Mouse (Mus musculus): ENCODE measurements around the gene Cldn4. TPM values are rescaled to one million over a fixed set of nuclear protein-coding genes. Genes with fewer than 3 reads are reported as not detected.
"Not testable (repeated sequence)": the region's sequence is repeated elsewhere in the genome, so short reads cannot be mapped to it uniquely, and the experiment has no call there.

Gene Cldn4
- total RNA-seq, 2 experiments from 2014 or later, result not detected

DNA sequence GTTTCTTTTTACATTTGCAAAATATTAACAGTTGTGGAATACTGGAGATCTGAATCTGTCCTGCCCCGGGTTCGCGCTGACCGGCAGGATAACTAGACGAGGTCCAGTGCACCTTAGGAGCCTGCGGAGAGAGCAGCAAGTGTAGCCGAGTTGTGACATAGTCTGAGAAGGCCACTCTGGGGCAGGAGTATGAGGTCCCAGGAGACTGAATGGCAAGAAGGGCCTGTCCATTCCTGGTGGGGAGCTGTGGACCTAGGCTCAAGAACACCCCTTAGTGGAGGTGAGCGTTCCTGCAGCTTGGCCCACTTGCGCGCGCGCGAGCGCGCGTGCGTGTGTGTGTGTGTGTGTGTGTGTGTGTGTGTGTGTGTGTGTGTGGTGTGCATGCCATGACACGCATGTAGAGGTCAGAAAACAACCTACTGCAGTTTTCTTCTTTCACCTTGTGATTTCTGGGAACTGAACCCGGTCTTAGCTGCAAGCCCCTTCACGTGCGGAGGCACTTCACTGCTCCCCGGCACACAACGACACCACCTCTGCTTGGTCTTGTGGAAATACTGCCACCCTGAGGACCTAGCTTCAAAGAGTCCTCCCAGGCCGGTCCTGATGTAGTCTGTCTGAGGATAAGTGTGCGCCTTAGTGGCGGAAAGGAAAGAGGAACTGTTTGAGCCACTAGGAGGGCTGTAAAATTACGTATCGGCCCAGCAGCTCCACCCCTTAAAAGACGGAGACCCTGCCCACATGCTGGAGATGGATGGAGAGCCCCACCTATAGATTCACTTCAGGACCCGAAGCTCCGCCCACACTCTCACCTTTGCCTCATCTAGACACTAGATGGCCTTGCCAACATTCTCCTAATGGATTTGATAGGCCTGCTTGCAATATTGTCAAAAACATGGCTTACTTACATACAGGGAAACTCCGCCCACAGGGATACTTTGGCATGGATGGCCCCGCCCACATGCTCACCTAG, 19.4 kb upstream of the Cldn4 start:
- intact Hi-C loops (cut with DNase I), result loop anchor here (1.0 to 5.0 kb wide), 2 partner anchors 34 to 59 kb away; partner anchors contain the start of gene Mettl27
- peak; percentile 15 to 55 for DNase-seq (ENCODE audit: low spot score in 2 of 2)

DNA sequence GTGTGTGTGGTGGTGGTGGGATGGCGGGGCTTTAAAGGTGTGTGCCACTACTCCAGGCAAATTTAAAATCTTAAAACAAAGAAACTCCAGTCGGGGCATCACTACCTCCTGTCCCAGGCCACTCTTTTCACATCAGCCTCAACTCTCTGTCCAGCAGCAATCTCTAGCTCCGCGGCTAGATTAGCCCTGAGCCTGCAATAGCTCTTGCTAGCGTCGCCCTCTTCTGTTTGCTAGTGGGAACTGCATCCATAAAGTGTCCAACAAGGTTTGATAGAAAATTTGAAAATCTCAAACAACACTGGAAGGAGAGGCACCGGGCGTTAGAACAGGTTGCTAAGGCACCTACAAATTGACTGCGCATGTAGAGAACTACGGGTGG, 18.7 kb upstream of the Cldn4 start:
- peak; percentile 81 to 84 for DNase-seq (ENCODE audit: low spot score in 2 of 2)
- intact Hi-C loops (cut with DNase I), result loop anchor here (1.0 to 5.0 kb wide), 2 partner anchors 33 to 58 kb away; partner anchors contain the start of gene Mettl27

DNA sequence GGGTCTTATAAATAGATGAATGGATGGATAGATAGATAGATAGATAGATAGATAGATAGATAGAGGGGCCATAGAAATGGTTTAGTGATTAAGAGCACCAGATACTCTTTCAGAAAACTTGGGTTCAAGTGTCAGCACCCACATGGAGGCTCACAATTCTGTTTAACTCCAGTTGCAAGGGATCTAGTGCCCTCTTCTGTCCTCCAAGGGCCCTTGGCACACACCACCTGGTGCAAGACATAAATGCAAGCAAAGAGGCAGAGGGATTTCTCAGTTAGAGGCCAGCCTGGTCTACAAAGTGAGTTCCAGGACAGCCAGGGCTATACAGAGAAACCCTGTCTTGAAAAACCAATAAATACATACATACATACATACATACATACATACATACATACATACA, 17.9 kb upstream of the Cldn4 start:
- intact Hi-C loops (cut with DNase I), result loop anchor here (1.0 to 5.0 kb wide), 2 partner anchors 32 to 57 kb away; partner anchors contain the start of gene Mettl27
- not testable (repeated sequence) for DNase-seq (ENCODE audit: low spot score in 2 of 2)

DNA sequence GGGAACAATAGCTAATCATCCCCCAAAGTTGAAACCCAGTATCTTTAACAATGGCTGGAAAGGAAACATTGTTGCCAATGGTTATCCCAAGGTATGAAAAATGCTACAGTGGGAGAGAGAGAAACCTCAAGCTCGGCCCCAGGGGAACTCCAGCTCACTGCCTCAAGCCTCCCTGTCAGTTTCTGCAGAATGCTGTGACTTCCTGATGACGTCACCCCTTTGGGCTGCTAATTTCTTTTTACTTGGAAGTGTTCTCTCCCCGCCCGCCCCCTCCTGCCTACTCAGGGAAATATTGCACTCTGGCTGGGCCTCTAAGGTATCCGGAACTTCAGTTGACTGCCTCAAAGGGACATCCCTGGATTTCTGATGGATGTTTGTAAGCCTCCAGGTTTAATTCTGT, 16.8 kb upstream of the Cldn4 start:
- peak; percentile 11 to 20 for DNase-seq (ENCODE audit: low spot score in 2 of 2)
- intact Hi-C loops (cut with DNase I), result no loop called here

DNA sequence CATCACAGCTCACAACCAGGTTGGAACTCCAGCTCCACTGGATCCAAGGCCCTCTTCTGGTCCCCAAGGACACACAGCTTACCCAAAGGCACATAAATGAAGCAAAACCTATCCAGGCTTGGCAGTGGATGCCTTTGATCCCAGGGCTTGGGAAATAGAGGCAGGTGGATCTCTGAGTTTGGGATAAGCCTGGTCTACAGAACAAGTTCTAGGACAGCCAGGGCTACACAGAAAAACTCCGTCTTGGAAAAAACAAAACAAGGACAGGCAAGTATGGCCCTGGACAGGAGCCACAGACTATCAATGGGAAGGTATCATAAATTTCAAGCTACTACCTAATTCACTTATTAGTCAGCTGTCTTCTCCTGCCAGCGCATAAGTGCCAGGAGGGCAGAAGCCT, 14.8 kb upstream of the Cldn4 start:
- DNase-seq (ENCODE audit: low spot score in 2 of 2), result no peak
- intact Hi-C loops (cut with DNase I), result no loop called here

DNA sequence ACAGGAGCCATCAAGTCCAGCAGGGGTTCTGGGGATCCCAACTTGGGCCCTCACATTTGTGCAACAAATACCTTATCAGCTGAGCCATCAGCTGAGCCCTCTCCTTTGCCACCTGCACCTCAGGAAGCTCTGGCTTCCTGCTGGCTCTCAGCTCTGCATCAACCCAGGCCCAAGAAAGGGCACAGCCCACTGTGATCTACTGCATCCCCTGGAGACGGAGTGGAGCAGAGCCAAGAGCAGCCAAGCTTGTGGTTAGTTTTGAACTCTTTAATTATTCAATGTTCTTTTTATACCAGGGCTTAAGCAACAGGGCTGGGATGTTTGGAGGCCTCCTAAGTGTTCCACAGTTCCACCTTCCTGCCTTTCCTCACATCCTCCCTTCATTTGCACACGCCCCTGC, 13.7 kb upstream of the Cldn4 start:
- intact Hi-C loops (cut with DNase I), result no loop called here
- no peak for DNase-seq (ENCODE audit: low spot score in 2 of 2)

GRCm38 (mm10) chr5:134959114-134959513, 12.4 kb upstream of the Cldn4 start:
- DNase-seq (ENCODE audit: low spot score in 2 of 2), result peak; percentile 7 to 32
- intact Hi-C loops (cut with DNase I), result no loop called here

GRCm38 (mm10) chr5:134955491-134955890, 8.8 kb upstream of the Cldn4 start:
- no peak for DNase-seq (ENCODE audit: low spot score in 2 of 2)
- intact Hi-C loops (cut with DNase I), result no loop called here

GRCm38 (mm10) chr5:134951053-134951884, 4.5 kb upstream of the Cldn4 start:
- intact Hi-C loops (cut with DNase I), result no loop called here
- DNase-seq (ENCODE audit: low spot score in 2 of 2), result no peak

GRCm38 (mm10) chr5:134948085-134948439, 1.3 kb upstream of the Cldn4 start:
- intact Hi-C loops (cut with DNase I), result no loop called here
- no peak for DNase-seq (ENCODE audit: low spot score in 2 of 2)

GRCm38 (mm10) chr5:134947420-134948084, 818 bp upstream of the Cldn4 start:
- no peak for DNase-seq (ENCODE audit: low spot score in 2 of 2)
- intact Hi-C loops (cut with DNase I), result no loop called here

DNA sequence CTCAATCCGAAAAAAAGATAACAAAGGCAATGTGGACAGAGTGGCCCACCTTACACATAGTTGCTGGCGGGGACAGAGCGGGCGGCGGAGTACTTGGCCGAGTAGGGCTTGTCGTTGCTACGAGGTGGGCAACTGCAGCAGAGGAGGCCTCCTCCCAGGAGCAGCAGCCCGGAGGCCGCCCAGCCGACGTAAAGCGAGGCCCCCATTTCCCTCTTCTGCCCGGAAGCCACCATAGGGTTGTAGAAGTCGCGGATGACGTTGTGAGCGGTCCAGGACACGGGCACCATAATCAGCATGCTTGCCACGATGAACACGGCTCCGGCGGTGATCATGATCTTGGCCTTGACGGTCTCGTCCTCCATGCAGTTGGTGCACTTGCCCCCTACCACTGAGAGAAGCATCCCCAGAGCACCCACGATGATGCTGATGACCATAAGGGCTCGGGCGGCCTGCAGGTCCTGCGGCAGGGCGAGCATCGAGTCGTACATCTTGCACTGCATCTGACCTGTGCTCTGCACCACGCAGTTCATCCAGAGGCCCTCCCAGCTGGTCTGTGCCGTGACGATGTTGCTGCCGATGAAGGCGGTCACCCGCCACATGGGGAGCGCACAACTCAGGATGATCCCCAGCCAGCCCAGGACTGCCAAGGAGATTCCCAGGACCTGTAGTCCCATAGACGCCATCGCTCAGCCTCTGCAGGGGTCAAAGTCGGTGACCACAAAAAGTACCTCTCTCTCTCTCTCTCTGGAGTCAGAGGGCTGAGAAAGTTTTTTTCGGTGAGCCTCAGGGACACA, 474 bp downstream of the Cldn4 start:
- intact Hi-C loops (cut with DNase I), result no loop called here
- DNase-seq (ENCODE audit: low spot score in 2 of 2), result no peak

- intact Hi-C loops (cut with DNase I), result no loop called here
- no peak for DNase-seq (ENCODE audit: low spot score in 2 of 2)
These were observed 1.3 kb downstream of the Cldn4 start for GRCm38 (mm10) chr5:134945266-134945959.

GRCm38 (mm10) chr5:134944179-134944578, 2.6 kb downstream of the Cldn4 start:
- intact Hi-C loops (cut with DNase I), result no loop called here
- no peak for DNase-seq (ENCODE audit: low spot score in 2 of 2)

DNA sequence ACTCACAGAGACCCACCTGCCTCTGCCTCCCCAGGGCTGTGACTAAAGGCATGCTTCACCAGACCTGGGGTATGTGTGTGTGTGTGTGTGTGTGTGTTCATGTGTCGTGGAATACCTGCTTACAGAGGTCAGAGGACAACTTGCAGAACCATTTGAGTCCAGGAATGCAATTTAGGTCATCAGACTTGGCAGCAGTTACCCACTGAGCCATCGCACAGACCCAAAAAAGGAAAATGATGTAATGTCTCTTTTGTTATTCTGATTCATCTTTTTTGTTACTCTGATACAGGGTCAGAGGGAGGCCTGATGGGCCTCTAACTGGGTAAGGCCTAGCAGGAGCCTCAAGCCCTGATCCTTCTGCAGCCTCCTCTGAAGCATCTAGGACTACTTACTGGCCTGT, 4.0 kb downstream of the Cldn4 start:
- intact Hi-C loops (cut with DNase I), result no loop called here

GRCm38 (mm10) chr5:134941472-134942209, 5.1 kb downstream of the Cldn4 start:
- intact Hi-C loops (cut with DNase I), result no loop called here
- no peak for DNase-seq (ENCODE audit: low spot score in 2 of 2)

More for the DNA sequence above, 4.0 kb downstream of the Cldn4 start:
- DNase-seq (ENCODE audit: low spot score in 2 of 2), result no peak

GRCm38 (mm10) chr5:134939554-134939953, 7.2 kb downstream of the Cldn4 start:
- DNase-seq (ENCODE audit: low spot score in 2 of 2), result not testable (repeated sequence)

DNA sequence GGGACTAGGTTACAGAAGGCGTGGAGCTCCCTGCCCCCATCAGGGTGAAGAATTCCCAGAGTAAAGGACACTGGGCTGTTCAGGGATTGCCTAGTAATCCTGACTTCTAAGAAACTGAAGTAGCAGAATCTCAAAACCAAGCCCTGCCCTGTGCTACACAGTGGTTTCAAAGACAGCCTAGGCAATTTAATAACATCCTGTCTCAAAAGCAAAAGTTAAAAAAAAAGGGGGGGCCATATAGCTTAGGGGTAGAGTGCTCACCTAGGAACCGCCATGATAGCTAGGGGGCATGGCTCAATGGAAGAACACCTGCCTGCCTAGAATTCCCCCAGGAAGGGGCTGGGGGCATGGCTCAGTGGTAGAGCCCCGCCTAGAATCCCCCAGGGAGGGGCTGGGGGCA, 7.7 kb downstream of the Cldn4 start:
- no peak for DNase-seq (ENCODE audit: low spot score in 2 of 2)
- intact Hi-C loops (cut with DNase I), result no loop called here

More at GRCm38 (mm10) chr5:134939554-134939953, 7.2 kb downstream of the Cldn4 start:
- intact Hi-C loops (cut with DNase I), result not testable (repeated sequence)
